Mouse (Mus musculus) brain, adult 2 months (tissue): ENCODE results near the gene Bnc2.

ENCODE experiments used
- DNase-seq: peaks from one replicate; pipeline ENCODE4 v3.0.0; 2011; ENCODE audit warnings: low read depth, low spot score

Gene Bnc2

DNA sequence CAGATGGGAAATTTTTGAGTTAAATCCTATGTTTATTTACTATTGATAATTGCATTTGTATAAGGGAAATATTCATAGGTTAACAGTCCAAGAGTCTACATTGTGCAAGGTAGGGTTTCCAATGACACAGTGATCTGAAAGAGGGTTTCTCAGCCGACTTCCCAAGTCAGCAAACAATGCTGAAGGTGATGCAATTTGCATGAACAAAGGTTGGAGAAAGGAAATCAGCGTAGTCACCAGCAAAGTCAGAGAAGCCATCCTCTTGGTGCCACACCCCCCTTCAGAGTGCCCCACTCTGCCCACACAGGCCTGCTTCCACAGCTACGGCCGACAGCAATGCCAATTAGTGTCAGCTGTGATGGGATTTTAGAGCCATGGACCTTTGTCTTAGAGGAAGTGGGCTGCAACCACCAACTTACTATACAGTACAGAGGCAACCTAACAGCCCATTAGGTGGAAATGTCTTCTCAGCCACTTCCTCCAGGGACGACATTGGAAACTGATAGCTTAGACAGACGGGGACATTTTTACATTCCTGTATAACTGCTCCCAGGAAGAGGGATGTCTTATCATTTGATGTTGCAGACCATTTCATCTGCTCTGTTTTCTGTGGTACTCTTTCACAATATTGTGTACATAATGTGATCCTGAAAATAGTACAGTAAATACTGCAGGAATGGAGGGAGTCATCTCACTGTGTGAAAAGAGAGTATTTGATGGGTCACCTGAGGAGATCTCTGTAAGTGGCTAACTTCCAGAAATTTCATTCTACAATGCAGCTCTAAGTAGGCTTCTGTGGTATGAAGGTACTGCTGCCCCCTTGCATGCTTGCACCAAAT, 243.2 kb downstream of the Bnc2 start:
- no peak for DNase-seq

DNA sequence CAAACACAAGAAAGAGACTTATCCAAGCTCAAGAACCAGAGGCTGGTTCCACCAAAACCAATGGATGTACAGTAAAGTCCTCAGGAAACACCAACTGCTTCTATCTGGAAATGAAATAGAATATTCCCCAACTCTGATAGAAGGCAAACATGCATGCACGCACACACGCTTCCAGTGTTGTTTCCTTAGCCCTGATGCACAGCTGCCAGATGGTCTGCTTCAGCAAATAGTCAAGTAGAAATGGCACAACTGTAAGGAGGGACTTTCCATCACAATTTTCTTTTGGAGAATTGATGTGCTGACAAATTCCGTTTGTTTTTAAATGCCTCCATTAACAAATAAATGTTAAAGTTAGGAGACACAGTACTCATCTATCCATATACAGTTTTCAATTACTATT, 247.1 kb downstream of the Bnc2 start:
- no peak for DNase-seq

DNA sequence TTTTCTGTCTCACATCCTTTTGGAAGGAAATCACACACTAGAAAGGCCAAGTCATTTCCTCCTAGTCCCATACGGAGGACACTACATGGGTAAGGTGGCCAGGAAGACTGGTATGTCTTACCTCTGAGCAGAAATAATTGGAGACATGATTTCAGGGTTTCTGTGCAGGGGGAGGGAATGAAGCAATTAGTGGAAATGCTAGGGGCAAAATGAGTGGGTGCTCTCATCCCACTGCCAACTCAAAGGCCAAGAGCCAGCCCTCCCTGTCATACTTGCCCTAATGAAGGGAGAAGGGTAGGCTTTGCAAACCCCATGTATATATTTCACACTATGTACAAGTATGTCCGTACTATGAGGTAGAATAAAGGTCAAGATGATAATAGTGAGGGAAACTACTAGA, 263.6 kb downstream of the Bnc2 start:
- DNase-seq, result no peak

DNA sequence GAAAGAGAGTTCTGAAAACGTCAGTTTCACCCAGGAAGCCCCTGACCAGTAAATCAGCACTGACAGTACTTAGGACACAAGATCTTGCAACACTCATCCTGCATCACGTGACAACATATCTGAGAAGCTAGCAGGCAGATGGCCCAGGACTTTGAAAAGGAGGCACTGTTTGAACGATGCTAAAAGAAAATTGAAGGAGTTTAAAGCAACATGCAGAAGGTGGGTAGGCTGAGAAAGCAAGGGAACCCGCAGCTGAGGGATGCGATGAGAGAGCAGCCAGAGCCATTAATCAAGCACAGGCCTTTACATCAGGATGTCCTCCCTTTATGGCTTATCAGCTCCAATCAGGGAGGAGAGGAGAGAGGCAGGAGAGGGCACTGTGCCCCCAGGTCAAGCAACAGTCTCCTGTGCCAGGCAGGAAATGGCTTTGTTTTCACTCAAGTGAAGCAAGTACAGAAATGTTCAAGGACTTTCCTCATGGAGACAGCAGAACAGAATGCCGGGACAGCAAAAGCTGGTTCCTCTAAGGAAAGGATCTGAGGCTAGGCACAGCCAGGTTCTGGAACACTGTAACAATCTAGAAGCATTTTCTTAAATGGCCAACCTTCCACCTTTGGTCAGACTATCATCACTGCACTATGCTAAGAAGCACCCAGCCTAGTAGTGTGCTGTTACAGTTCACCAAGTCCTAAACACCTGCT, 267.6 kb downstream of the Bnc2 start:
- DNase-seq, result peak; percentile 10

DNA sequence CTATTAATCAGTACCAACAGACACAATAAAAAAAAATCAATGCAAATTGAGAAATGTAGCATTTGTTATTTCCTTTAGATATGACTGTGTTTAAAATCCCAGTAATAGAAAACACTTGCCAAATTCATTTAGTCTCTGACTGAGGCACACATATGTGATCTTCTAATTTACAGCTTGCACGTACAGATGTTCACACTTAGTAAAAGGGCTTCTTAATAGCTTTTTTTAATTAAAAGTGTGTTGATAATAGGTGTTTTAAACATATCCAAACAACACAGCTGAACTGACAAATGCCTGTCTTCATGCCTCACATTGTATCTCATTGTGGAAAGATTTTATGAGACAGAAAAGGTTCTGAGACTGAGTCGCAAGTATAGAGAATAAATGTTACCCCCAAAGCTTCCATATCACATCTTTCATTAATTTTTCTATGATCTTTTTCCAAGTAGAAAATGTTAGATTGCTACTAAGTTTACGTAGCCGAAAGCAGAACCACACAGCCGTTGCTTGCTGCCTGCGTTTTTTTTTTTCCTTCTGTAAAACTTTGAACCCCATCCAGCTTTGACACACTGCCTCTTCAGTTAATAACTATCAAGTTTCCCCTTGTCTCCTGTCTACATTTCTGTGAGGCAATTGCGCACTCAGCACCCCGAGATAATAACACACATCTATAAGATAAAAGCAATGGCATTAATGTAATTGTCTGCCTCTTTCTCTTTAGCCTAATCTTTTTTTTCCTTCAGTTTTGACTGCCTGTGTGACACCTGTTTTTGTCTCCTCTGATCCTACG, 271.5 kb downstream of the Bnc2 start:
- no peak for DNase-seq

DNA sequence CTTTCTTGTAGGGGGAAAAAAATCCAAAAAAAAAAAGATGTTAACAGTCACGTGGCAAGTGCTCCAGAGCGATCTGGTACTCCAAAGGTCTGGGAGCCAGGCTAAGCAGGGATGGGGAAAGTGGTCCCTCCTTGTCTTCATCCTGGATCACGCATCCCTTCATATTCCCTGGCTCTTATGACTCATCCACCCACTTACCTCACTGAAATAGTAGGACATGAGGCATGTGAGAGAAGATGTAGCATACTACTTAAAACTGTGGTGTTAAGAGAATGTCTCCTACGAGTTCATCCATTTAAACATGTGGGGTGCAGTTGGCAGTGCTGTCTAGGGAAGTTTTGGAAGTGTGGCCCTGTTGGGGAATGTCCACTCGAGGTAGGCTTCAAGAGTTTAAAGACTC, 286.1 kb downstream of the Bnc2 start:
- DNase-seq, result peak; percentile 79

DNA sequence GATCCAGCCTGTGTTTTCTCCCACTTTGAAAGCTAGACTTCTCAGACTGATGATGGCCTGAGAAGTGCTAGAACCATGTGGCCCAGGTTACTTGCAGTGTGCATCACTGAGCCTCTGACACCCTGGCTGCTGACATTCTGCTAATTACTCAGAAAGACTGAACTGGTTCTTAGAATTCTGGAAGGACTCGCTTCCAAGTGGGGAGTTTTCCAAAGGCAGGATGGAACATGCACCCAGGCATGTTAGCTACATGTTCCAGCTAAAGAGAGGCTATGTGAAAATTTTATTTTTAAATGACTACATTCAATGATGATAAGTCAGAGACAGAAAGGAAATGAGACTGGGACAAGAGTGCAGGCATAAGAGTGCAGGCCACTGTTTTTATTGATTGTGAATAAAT, 289.9 kb downstream of the Bnc2 start:
- no peak for DNase-seq

DNA sequence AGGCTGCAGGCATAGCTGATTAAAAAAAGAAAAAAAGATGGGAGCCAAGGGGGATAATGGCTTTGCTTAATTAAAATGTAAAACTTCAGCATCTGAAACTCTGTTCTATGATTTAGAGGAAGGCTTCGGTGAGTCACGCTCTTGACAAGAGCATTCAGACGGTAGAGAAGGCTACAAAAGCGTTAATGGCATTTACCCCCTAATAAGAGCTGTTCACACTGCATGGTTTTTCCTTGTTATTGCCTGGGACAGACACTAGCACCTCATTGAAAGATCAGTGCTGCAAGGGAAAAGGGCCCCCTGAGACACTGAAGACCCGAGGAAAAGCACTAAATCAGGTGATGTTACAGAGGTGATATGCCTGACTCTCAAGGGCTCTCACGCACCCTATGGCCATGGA, 295.8 kb downstream of the Bnc2 start:
- DNase-seq, result no peak

DNA sequence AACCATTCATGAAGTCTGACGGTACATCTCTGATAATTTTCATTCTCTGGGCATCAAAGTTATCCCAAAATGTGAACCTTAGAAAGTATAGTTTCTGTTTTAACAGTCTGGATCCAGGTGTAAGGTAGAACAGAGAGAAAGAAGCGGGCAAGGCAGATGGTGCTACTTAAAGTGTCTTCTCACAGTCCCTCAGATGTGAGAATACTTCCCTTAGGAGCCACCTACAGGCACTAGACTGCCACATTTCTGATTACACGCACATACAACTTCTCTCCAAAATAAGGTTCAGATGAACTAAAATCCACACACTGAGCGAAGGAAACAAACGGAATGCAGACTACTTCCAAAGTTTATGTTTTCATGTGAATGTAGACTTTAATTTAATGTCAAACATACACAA, 297.6 kb downstream of the Bnc2 start:
- DNase-seq, result peak; percentile 41

DNA sequence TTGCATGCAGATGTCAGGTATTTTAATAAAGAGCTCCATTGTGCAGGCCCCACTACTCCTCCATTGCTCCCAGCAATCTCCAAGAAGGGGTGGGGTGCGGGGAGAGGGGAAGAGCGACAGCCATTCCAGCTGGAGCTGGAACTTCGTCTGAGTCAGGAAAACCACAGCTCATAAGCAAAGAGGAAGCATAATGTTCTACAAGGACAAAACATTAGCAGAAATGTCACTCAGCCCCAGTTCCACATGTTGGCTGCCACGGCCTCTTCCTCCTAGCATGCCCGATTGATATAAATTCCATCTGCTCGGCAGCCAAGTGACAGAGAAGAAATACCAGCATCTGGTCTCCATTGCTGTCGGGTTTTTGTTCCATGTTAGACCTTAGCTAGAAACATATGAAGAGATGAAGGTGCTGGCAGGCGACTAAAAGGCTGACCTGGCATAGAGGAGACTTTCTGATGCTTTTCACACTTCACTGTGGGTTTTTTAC, 312.7 kb downstream of the Bnc2 start:
- DNase-seq, result peak; percentile 8

DNA sequence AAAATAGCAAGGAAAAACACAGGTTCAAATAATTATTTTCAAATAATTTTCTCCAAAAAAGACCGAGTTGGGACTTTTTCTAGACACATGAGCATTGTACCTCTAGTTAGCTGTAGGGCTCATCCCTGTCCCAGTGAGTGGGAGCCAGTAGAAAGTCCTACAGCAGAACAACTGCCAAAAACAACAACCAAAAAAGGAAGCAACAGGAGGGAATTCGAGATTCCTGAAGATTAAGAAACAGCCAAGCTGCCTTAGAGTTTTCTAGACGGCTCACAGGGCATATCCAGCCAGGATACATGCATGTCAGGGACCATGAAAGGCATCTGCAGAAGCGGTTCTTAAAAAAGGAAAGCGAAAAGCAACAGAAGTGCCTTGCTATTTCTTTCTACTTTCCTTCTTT, 313.9 kb downstream of the Bnc2 start:
- no peak for DNase-seq

DNA sequence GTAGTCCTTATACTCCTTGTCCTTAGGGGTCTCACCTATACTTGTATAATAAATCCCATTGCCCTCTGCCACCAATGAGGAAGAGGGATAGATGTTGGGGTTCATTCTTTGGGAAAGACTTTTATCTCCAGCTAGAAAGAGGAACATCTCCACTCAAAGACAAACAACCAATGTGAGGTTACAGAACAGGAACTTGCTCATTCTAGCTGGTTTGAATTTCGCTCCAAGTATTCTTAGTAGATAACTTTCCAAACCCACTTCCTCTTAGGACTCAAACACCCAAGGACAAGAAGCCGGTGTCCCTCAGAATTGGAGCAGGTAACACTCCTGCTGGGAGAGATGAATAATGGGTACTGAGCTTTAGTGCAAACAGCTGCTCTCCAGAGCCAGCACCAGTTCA, 315.1 kb downstream of the Bnc2 start:
- no peak for DNase-seq

DNA sequence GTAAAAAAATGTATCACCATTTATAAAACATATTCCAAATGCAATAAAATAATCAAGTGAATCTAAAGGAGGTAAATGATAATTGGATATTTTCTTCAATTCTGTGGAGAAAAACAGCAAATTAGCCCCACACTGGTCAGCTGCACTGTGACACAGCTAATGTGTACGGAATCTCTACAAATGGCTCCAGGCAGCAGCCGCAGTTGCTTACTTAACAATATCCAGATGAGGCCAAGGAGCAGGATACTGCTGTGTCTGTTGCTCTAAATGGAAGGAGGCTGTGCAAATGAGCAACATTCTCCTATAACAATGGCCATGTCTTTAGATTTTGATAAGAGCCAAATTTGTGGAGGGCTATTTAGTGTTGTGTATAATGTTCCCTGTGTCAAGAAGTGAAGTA, 316.9 kb downstream of the Bnc2 start:
- DNase-seq, result no peak

DNA sequence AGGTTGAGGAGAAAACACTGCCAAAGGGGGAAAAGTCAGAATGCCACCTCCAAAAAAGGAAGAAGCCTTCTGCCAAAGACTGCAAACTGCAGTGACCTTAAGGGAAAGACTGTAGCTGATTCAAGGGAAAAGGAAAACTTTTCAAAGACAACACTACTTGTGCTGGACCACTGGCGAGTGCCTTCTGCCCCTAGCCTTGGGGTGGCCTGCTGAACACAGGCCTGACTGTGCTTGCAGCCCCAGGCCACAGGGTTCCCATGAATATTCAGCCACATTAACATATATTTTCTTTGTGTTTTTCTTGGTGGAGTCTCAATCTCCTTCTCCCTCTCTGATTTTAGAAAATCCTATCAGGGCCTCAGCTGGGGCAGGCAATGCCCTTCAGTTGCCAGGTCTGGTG, 317.7 kb downstream of the Bnc2 start:
- no peak for DNase-seq

DNA sequence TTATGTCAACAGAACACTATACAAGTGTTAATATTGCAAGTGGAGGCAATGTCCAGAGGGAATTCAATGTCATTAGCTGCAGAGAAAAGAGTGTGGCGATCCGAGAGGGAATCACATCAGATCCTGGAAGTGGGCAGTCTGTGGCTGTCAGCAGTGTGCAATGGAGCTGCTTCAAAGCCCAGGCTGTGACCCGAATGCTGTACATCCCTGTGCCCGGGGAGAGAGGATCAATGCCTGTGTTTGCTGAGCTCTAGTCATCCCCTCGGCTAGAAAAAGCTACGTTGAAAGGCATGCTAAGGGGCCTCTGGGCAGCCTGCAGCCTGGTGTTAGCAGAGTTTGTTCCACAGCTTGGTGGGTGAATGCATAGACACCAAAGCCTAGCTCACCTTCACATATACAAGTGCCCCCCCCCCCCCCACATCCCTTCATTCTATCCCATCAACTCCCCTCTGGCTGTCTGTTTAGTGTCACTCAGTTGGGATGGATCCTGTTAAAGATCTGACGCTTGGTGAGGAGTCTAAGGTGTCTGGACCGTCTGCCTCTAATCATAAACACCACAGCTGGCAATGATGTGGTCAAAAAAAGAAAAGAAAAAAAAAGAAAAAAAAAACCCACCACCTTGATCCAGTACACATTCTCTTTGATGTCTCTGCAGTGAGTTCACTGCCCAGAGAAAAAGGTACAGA, 318.5 kb downstream of the Bnc2 start:
- DNase-seq, result no peak

DNA sequence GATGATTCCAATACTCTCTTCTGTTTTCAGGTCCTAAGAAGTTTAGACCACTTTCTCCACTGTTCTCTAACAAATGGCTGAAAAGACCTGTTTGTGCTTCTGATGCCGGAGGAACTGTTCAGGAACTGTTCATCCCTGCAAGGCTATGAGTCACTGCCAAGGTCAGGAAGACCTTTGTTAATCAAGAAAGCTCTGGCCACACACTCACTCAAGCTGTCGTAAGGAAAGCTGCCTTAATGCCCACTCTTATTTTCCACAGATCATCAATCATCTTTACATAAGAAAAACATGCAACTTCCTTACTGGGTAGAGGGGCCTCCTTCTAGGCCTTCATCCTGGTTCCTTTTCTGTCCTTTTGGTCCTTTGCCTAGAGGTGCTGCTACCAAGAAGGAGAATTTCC, 322.4 kb downstream of the Bnc2 start:
- no peak for DNase-seq

DNA sequence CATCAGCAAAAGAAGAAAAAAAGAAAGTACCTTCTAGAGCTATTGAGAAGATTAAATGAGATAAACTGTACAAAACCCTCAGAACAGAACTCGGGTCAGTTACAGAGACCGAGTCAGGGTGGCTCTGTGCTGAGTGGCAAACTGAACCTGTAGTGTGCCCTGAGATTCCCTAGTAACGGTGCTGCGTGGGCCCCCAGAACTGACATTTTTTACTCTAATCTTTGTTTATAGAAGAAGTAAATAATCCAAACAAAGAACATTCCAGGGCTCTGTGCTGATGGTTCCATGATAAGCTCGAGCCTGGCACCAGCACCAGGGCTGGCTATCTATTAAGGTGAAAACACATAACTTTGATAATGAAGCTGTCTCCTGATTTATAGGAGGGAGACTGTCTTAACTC, 325.5 kb downstream of the Bnc2 start:
- no peak for DNase-seq

DNA sequence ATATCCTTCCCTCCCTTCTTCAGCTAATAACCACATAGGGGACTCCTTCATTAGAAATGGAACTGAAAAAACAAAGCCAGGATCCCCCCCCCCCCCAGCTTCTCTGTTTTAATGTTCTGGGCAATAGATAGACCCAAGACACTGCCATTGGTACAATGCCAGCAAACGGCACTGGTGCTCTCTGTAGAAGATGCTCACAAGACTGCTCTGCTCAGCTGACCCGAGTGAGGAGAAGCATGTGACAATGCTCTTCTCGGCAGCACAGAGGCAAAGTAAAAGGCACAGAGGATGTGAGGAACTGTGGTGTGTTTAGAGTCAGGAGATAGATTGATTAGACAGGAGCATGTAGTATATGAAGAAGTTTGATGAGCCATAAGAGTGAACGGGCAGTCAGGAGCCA, 335.9 kb downstream of the Bnc2 start:
- DNase-seq, result no peak

DNA sequence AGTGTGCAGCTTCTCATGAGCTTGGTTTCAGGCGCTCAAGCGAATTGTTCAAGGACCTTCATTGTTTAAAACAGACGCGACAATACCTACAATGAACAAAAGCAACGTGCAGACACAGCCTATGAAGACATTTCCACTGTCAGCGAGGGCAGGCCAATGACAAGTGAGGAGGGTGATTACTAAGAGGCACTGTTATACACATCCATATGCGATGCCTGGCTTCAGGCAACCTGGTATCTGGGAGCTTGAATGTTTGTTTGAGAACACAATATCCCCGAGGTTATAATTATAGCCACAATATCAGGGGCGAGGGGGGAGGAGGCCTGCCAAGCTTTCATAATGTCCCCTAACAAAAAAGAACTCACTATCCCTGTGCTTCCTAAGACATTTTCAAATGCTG, 343.1 kb downstream of the Bnc2 start:
- no peak for DNase-seq

DNA sequence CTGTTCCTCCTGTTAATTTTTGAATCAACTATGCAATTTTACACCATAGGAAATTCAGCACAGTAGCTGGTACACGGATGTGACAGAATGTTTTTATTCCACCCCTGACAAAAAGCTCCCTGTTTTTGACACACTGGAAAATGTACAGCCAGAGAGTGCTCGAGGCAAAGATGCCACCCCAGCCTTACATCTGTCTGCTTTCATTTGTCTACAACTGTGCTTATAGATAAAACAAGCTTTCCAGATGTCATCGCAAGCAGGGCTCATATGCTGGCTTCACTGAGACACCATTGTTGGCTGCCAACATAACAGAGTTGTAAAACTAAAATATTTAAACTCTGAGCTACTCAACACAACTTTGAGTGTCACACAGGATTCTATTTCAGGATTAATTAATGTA, 343.6 kb downstream of the Bnc2 start:
- peak; percentile 27 for DNase-seq

DNA sequence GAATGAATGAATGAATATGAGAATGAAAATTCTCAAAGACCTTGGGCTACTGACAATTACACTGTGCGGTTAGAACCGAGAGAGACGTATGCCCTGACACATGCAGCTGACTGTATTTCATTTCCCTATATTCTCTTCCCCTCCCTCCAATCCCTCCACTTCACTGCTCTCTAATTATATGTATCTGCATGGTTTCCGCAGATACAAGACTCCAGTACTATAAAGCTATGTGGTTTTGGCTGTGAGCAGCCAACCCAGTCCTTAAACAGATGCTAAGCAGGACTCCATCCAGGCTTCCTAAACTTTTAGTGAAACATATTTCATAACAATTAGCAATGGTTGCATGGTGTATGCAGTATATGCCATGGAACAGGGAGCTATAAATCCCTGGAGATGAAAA, 344.6 kb downstream of the Bnc2 start:
- DNase-seq, result no peak

DNA sequence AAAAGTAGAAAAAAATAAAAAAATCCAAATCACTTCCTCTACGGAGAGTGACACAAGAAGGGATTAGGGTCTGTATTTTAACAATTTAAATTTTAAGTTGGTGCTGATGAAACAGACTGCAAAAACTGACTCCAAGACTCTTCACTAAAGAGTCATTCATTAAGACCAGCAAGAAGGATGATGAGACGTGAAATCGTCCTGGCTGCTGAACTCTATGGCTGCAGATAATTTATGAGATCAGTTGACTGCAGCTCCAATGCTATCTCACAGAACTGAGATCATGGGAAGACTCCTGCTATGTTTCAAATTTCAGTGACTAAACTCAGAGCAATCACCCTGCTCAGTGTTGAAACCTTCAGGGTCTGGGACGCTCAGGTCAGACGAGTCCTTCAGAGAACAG, 345.4 kb downstream of the Bnc2 start:
- no peak for DNase-seq
